Mouse (Mus musculus): ENCODE measurements around the gene Fkbp1a.

Gene Fkbp1a

DNA sequence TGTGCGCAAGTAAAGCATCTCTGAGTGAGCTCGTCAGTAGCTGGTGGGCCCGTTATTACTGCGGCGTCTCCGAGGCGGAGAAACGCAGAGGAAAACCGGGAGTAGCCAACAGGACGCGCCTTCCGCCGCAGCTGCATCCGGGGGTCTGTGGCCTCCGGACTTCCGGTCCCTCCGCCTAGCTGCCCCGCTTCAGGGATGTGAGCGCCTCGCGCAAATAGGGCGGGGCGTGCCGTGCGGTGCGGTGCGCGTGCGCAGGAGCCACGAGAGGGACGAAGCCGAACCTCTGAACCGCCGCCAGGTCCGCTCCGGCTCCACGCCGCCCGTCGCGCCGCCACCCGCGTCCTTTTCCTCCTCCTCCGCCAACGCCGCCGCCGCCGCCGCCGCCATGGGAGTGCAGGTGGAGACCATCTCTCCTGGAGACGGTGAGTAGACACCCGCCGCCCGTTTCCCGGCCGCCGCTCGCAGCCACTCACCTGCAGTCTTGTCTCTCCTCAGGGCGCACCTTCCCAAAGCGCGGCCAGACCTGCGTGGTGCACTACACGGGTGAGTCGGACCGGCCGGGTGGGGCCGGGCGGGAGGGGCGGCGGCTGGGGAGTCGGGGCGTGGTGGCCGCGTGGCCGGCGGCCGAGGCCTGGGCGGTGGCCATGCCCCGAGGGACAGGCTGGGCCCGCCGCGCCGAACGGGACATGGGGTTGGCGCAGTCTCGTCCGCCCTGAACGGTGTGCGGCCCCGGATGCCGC is at the start of gene Fkbp1a:
Gene Fkbp1a, plus strand, starts transcription at position 161 of the 740 bp plus-strand sequence.
- DNase-seq (ENCODE audit: low spot score) = peak; percentile 98

GRCm38 (mm10) chr2:151494035-151494803 is 48.1 kb upstream of the Fkbp1a start, which contains the start of gene Nsfl1c:
Gene Nsfl1c (plus strand): TSS chr2:151494182.
- DNase-seq (ENCODE audit: low spot score) = peak; percentile 96

GRCm38 (mm10) chr2:151498358-151498757 is 43.9 kb upstream of the Fkbp1a start:
- no peak for DNase-seq (ENCODE audit: low spot score)

DNA sequence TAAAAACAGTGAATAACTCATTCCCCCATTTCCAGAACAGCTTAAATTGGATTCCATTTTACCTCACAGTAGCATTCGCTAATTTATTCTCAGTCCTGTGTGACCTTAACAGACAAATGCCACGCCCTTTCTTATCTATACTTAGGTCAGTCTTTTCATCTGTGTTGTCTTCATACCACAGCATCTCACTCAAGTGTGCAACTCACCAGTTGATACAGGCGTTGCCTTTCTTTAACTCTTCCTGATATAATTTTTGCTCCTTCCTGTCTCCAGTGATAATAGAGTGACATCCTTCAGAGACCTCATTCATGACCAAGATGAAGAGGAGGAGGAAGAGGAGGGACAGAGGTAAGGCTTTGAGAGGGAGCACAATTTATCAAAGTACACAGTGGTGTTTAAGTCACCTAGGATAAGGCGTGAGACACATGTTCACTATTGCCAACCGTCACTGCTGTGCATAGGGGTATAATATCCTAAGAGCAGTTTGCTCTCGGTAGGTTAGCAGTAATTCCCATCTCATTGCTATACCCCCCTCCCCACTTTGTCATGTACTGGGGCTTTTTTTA is 41.8 kb upstream of the Fkbp1a start:
- no peak for DNase-seq (ENCODE audit: low spot score)

DNA sequence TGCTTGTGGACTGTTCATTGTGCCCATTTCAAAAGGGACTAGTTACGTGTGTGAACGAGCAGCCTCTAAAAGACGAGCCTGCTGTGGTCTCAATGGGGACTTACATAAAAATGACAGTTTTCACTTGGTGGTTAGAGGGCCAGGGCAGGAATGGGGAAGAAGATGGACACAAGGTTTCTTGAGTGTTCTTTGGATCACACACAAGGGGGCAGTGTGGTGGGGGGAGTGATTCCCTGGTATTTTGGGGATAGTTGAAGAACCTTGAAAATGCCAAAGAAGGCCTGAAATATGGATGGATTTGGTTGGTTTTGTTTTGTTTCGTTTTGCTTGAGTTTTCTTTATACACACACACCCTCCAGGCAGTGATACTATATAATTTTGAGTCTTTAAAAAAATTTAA is 38.1 kb upstream of the Fkbp1a start:
- DNase-seq (ENCODE audit: low spot score) = no peak

DNA sequence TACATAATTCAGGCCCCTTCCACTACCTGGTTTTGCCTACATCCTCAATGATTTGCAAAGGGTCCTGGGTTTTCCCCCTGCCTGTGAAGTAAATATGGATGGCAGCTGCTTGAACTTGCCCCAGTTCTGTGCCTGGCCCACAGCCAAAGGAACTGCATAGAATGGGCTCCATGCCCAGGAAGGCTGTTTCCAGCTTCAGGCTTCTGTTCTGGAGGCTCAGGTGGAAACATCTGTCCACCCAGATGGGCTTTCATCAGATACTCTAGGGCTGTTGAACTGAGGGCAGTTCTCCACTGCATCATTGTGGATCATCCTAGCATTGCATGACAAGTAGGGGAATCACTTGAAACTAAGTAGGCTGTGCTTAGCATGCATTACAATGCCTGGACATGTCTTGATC is 30.1 kb upstream of the Fkbp1a start:
- peak; percentile 62 for DNase-seq (ENCODE audit: low spot score)

GRCm38 (mm10) chr2:151513525-151514285 is 28.6 kb upstream of the Fkbp1a start:
- DNase-seq (ENCODE audit: low spot score) = no peak

DNA sequence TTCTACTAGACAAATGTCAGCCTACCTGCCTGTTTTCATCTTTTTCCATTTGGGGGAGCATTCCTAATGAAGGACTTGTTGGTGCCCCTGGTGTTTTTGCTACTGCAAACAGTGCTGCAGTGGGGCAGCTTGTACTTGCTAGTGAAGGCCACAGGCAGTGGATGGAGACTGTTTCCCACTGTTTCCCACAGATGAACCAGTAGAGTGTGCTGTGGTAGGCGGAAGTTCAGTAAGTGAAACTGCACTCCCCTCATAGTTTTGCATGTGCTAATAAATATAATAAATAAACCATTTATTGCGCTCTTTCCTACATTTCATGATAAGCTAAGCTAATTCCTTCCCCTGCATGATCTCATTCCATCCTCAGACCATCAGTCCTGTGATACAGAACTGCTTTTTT is 23.3 kb upstream of the Fkbp1a start:
- no peak for DNase-seq (ENCODE audit: low spot score)

GRCm38 (mm10) chr2:151524324-151525041 is 17.8 kb upstream of the Fkbp1a start:
- DNase-seq (ENCODE audit: low spot score) = no peak

DNA sequence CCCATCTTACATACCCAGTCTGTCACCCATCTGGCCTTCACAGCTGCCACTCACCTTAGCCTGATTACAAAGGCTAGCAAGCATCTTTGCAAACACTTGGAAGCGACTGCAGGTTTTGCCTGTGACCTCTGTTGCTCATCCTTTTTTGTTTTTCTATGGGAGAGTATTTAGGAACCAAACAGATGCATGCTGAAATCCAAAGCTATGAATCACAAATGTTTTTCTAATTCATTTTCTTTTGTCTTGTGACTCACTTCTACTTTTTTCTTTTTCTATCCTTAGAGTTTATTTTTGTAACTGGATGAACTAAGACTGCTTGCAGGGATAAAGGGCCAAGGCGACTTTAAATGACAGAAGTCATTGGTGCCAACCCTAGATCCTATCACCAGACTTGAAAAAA is 16.8 kb upstream of the Fkbp1a start:
- DNase-seq (ENCODE audit: low spot score) = no peak

- no peak for DNase-seq (ENCODE audit: low spot score)
Observed at GRCm38 (mm10) chr2:151528066-151528465, 14.2 kb upstream of the Fkbp1a start.

- no peak for DNase-seq (ENCODE audit: low spot score)
Observed at GRCm38 (mm10) chr2:151529169-151529568, 13.1 kb upstream of the Fkbp1a start.

GRCm38 (mm10) chr2:151530378-151531230 is 11.7 kb upstream of the Fkbp1a start:
- DNase-seq (ENCODE audit: low spot score) = peak; percentile 16

GRCm38 (mm10) chr2:151533632-151534031 is 8.7 kb upstream of the Fkbp1a start:
- DNase-seq (ENCODE audit: low spot score) = no peak

GRCm38 (mm10) chr2:151535961-151536617 is 6.2 kb upstream of the Fkbp1a start:
- DNase-seq (ENCODE audit: low spot score) = no peak

DNA sequence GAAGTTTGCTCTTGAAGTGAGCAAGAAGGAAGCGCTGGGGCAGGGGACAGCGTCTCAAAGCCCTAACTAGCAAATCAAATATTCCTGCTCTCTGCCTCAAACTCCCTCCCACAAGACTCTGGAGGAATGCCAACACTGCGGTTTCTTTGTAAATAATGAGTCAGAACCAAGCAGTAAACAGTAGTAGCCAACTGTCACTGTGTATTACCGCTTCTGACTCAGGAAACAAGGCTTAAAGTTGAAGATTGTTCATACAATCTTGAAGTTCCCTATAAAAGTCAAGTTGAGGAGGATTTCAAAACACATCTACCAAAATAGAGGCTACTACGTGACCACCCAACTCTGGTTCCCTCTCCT is 5.7 kb upstream of the Fkbp1a start:
- peak; percentile 86 for DNase-seq (ENCODE audit: low spot score)

GRCm38 (mm10) chr2:151538646-151539045 is 3.6 kb upstream of the Fkbp1a start:
- DNase-seq (ENCODE audit: low spot score) = no peak

DNA sequence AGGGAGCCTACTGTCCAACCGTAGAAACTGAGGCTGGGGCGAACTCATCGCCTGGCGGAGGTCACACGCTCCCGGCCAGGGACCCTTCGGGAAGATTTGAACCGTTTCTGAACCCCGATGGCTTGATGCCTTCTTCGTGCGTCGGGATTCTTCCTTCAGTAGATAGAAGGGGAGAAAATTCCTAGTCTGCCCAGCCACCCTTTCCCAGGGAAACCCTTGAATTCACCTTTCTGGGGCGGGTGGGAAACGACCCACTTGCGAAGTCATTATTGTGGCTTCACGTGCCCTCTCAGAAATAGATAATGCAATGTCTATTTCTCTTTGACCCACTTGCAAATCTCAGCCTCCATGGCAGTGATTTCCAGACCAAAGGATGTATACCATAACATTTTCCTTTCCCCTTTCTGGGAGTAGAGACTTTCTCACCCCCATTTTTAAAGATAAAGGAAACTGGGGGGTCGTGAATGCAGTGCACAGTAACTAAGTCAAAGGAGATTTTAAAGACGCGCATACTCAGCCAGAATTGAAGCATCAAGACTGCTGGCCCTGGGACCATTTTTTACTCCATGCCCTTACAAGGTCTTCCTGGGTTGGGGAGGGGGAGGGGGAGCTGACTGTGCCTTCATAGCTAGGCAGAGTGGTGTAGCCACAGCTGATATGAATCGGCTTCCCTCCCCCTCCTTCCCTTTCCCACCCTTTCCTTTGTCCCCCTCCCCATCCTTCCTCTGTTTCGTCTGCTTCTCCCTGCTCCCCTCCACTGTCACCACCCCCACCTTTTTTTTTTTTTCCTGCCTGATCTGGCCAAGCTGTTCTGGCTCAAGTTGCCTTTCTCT is 996 bp downstream of the Fkbp1a start:
- peak; percentile 44 for DNase-seq (ENCODE audit: low spot score)

- DNase-seq (ENCODE audit: low spot score) = no peak
Observed at GRCm38 (mm10) chr2:151544673-151545072, 2.4 kb downstream of the Fkbp1a start.

Data from urinary bladder, postnatal 14 days (tissue).